Comparison of ENCODE assay signal across 22 mouse cellular contexts in genomic region chr1:52430606-52431005, GRCm38 (mm10).
DNase-seq lines count a peak whose midpoint lies in the region; ATAC-seq and TF ChIP-seq lines count a peak whose summit lies in the region.
"Had no signal": no experiment of that assay in that cellular context is flagged by ENCODE, and none has a peak within 500 bp of the region (broad histone marks: within the 10 kb centered on the region; RNA-seq: fewer than 3 reads in every experiment).

No protein-coding gene starts in this region.

- no peaks in the 10 kb centered on the region for H3K79me2 ChIP-seq in MEL (ENCODE audit: control insufficient read depth, insufficient read depth, low read length, poor library complexity)

- no peaks in the 10 kb centered on the region for H3K27me3 ChIP-seq in thymus, adult 2 months (ENCODE audit: control insufficient read depth, insufficient read depth, low read length)
- H3K27me3 ChIP-seq in MEL (ENCODE audit: control insufficient read depth in 1 of 2, insufficient read depth in 2 of 2, low read length in 2 of 2): no peaks in the 10 kb centered on the region
- H3K27me3 ChIP-seq in heart, embryonic 10.5 days (ENCODE audit: insufficient read depth, poor library complexity, severe bottlenecking): no peaks in the 10 kb centered on the region
- H3K27me3 ChIP-seq in intestine, embryonic 16.5 days (replicated peaks; ENCODE audit: control insufficient read depth, insufficient read depth, low read length): no peaks in the 10 kb centered on the region
- H3K27me3 ChIP-seq: forebrain, embryonic 13.5 days; heart, embryonic 12.5 days; Patski had no signal

- H3K36me3 ChIP-seq in thymus, adult 2 months (ENCODE audit: control insufficient read depth, insufficient read depth, low read length): no peaks in the 10 kb centered on the region
- H3K36me3 ChIP-seq in MEL (ENCODE audit: control insufficient read depth in 1 of 2, insufficient read depth in 2 of 2, low read length in 2 of 2): peaks cover 0 to 3% of the 10 kb centered on the region in 2 experiments; a peak in 1 of 4 replicates
- no peaks in the 10 kb centered on the region for H3K36me3 ChIP-seq in heart, embryonic 10.5 days
- no peaks in the 10 kb centered on the region for H3K36me3 ChIP-seq in intestine, embryonic 16.5 days (ENCODE audit: control insufficient read depth, insufficient read depth, low read length)
- H3K36me3 ChIP-seq: embryonic facial prominence, embryonic 10.5 days; G1E; heart, embryonic 12.5 days; hindbrain, embryonic 10.5 days had no signal

- peak; percentile 14 for DNase-seq in thymus, adult 2 months
- no peak for DNase-seq in thymus, postnatal 10 days (ENCODE audit: low spot score in 2 of 2)
- peak; percentile 32 for DNase-seq in MEL (ENCODE audit: low read depth, low spot score)
- DNase-seq in thymus, postnatal 25 days: peak; percentile 22
- DNase-seq in heart, embryonic 10.5 days (ENCODE audit: low spot score): no peak
- DNase-seq: adrenal gland, adult 2 months; adrenal gland, postnatal 25 days; cerebellum, adult 18-20 months; cerebellum, adult 9-11 months; cerebellum, postnatal 36 days; gastrocnemius, postnatal 10 days; heart, adult 2 months had no signal

- no peak overlapping the region for H3K4me2 ChIP-seq in intestine, embryonic 16.5 days (ENCODE audit: low read depth, low read length)
- H3K4me2 ChIP-seq: forebrain, embryonic 13.5 days; heart, embryonic 12.5 days; hindbrain, embryonic 14.5 days had no signal

- no peak for TF ChIP-seq CTCF in thymus, adult 2 months (IDR thresholded peaks at IDR 0.05; ENCODE audit: borderline replicate concordance, control insufficient read depth, extremely low read depth, insufficient read depth, low read length, poor library complexity)
- TF ChIP-seq CTCF in MEL (IDR thresholded peaks at IDR 0.05 in 2 of 3, conservative IDR thresholded peaks at IDR 0.05 in 1 of 3; ENCODE audit: control insufficient read depth in 1 of 3, insufficient read depth in 1 of 3, low read depth in 2 of 3, low read length in 3 of 3, poor library complexity in 1 of 3, severe bottlenecking in 1 of 3): no peak

- WGBS in thymus, adult 2 months: 4% methylated on average over 2 of the region's 2 CpGs
- WGBS in heart, embryonic 10.5 days: 85% methylated on average over 2 of the region's 2 CpGs
- 85% methylated on average over 2 of the region's 2 CpGs for WGBS in intestine, embryonic 16.5 days

- no peak for TF ChIP-seq EP300 in MEL (IDR thresholded peaks at IDR 0.05; ENCODE audit: low read depth in 1 of 2, low read length in 2 of 2)

- H3K27ac ChIP-seq in thymus, adult 2 months (ENCODE audit: control insufficient read depth, insufficient read depth, low read length): no peak overlapping the region
- H3K27ac ChIP-seq in MEL (ENCODE audit: control insufficient read depth, low read depth, low read length): no peak overlapping the region
- no peak overlapping the region for H3K27ac ChIP-seq in heart, embryonic 10.5 days
- H3K27ac ChIP-seq in intestine, embryonic 16.5 days (ENCODE audit: low read length): no peak overlapping the region
- H3K27ac ChIP-seq: embryonic facial prominence, embryonic 10.5 days; forebrain, embryonic 13.5 days; heart, adult 2 months; hindbrain, embryonic 10.5 days; hindbrain, embryonic 14.5 days had no signal

- no peak overlapping the region for H3K9ac ChIP-seq in MEL (ENCODE audit: control insufficient read depth, low read depth, low read length, poor library complexity, severe bottlenecking)
- no peak overlapping the region for H3K9ac ChIP-seq in intestine, embryonic 16.5 days (ENCODE audit: low read depth, low read length)
- H3K9ac ChIP-seq: forebrain, embryonic 13.5 days; heart, embryonic 12.5 days; hindbrain, embryonic 14.5 days had no signal

- H3K4me3 ChIP-seq in thymus, adult 2 months (ENCODE audit: control insufficient read depth, insufficient read depth, low read length): no peak overlapping the region
- H3K4me3 ChIP-seq in MEL (ENCODE audit: control insufficient read depth in 1 of 2, insufficient read depth in 1 of 2, low read depth in 2 of 2, low read length in 2 of 2): no peak overlapping the region
- H3K4me3 ChIP-seq in heart, embryonic 10.5 days: no peak overlapping the region
- H3K4me3 ChIP-seq in intestine, embryonic 16.5 days (ENCODE audit: low read length): no peak overlapping the region
- H3K4me3 ChIP-seq: embryonic facial prominence, embryonic 10.5 days; forebrain, embryonic 13.5 days; heart, adult 2 months; heart, embryonic 12.5 days; hindbrain, embryonic 10.5 days had no signal

- H3K9me3 ChIP-seq in MEL (replicated peaks; ENCODE audit: insufficient read depth, low read length): no peaks in the 10 kb centered on the region
- H3K9me3 ChIP-seq in heart, embryonic 10.5 days: no peaks in the 10 kb centered on the region
- H3K9me3 ChIP-seq in intestine, embryonic 16.5 days (ENCODE audit: control insufficient read depth, low read length): no peaks in the 10 kb centered on the region
- H3K9me3 ChIP-seq: embryonic facial prominence, embryonic 10.5 days; forebrain, embryonic 13.5 days; G1E; heart, embryonic 12.5 days; hindbrain, embryonic 10.5 days had no signal

- no peak for TF ChIP-seq POLR2A in thymus, adult 2 months (IDR thresholded peaks at IDR 0.05; ENCODE audit: control insufficient read depth, extremely low read depth, insufficient read depth, low read length, poor library complexity)
- TF ChIP-seq POLR2A in MEL (IDR thresholded peaks at IDR 0.05; ENCODE audit: control insufficient read depth in 1 of 2, insufficient read depth in 1 of 2, low read depth in 1 of 2, low read length in 2 of 2, poor library complexity in 1 of 2): no peak

- no peak for TF ChIP-seq RAD21 in MEL (IDR thresholded peaks at IDR 0.05; ENCODE audit: low read depth, low read length)

- 0 out of 2 replicates have a peak, but pooled peaks have one; percentile 30 for ATAC-seq in granulocyte monocyte progenitor cell, adult 5-6 weeks (replicated peaks; ENCODE audit: poor library complexity, severe bottlenecking)
- ATAC-seq in intestine, embryonic 16.5 days: no peak
- no peak for ATAC-seq in frontal cortex, adult (ENCODE audit: low TSS enrichment)
- ATAC-seq: forebrain, embryonic 13.5 days had no signal

- peaks cover 20% of the 10 kb centered on the region for H3K4me1 ChIP-seq in thymus, adult 2 months (replicated peaks; ENCODE audit: control insufficient read depth, insufficient read depth, low read length)
- H3K4me1 ChIP-seq in MEL (ENCODE audit: control insufficient read depth in 1 of 2, insufficient read depth in 2 of 2, low read length in 2 of 2): no peaks in the 10 kb centered on the region; a peak in 1 of 4 replicates
- peaks cover 1% of the 10 kb centered on the region for H3K4me1 ChIP-seq in heart, embryonic 10.5 days
- H3K4me1 ChIP-seq in intestine, embryonic 16.5 days (ENCODE audit: control insufficient read depth, insufficient read depth, low read length): no peaks in the 10 kb centered on the region
- H3K4me1 ChIP-seq: embryonic facial prominence, embryonic 10.5 days; forebrain, embryonic 13.5 days; hindbrain, embryonic 10.5 days had no signal

TF ChIP-seq in MEL, 35 proteins besides CTCF, POLR2A, EP300 and RAD21:
- TF ChIP-seq TCF12 (IDR thresholded peaks at IDR 0.05; ENCODE audit: low read depth, low read length): no peak
- no peak for TF ChIP-seq MAFK (IDR thresholded peaks at IDR 0.05; ENCODE audit: borderline replicate concordance, low read depth, low read length)
- TF ChIP-seq USF1 (IDR thresholded peaks at IDR 0.05; ENCODE audit: low read depth, low read length): peak; percentile 52
- TF ChIP-seq USF2 (IDR thresholded peaks at IDR 0.05; ENCODE audit: borderline replicate concordance in 1 of 2, insufficient read depth in 1 of 2, low read depth in 1 of 2, low read length in 2 of 2): no peak
- no peak for TF ChIP-seq UBTF (IDR thresholded peaks at IDR 0.05; ENCODE audit: borderline replicate concordance, insufficient read depth, low read depth, low read length)
TF ChIP-seq in MEL: peak in this region for 1.

Comparison
In these comparisons a context has a peak if more than half of its experiments do, and no peak if none do; other contexts are left out.
1. DNase-seq: peak in thymus, adult 2 months (single experiment), MEL (single experiment) and thymus, postnatal 25 days (single experiment); none in thymus, postnatal 10 days (0 of 2) and heart, embryonic 10.5 days (single experiment).